Mouse (Mus musculus) thymus, postnatal 14 days (tissue): ENCODE results near the gene Fxyd2.

ENCODE experiments used
- DNase-seq: peaks from one replicate; pipeline ENCODE4 v3.0.0; 2021

Gene Fxyd2

GRCm38 (mm10) chr9:45395218-45395617 is 4.3 kb upstream of the Fxyd2 start:
- no peak for DNase-seq

DNA sequence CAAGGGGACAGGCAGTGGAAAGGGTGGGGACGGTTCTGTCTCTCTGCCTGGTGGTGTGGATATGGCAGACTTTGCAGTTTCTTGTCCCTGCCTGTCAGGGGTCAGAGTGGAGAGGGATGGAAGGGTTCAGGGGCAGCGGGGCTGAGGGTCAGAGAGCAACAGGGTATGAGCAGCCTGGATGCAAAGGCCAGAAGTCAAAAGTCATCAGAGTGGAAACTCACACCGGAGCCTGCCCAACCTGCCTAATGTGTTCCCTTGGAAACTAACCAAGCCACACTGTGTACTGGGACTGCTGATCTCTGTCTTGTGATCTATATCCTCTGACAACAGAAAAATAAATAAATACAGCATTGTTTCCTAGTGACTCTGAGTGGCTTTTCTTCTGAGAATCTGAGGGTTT is 3.7 kb upstream of the Fxyd2 start:
- DNase-seq = no peak

GRCm38 (mm10) chr9:45398336-45398735 is 1.1 kb upstream of the Fxyd2 start:
- DNase-seq = no peak

GRCm38 (mm10) chr9:45401851-45402250 is 2.4 kb downstream of the Fxyd2 start:
- no peak for DNase-seq

- DNase-seq = no peak
Measured at GRCm38 (mm10) chr9:45402957-45403356, 3.5 kb downstream of the Fxyd2 start.

DNA sequence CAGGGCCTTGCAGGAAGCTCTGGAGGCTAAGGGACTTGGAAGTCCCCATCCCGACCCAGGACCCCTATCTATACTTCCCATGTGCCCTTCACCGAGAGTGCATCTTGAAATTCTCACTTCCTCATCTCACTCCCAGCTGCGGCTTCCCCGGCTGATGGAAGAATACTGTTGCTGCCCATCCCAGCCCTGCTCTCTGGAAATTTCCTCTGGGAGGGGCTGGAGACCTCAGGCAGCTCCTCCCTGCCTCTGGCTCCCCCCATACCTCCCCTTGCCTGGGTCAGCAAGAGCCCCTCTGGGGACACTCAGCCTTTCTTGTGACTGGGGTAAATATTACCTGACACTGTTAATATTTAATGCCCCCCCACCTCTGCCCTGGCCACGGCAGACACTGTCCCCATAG is 6.2 kb downstream of the Fxyd2 start:
- no peak for DNase-seq

GRCm38 (mm10) chr9:45406808-45407207 is 7.3 kb downstream of the Fxyd2 start:
- DNase-seq = no peak

DNA sequence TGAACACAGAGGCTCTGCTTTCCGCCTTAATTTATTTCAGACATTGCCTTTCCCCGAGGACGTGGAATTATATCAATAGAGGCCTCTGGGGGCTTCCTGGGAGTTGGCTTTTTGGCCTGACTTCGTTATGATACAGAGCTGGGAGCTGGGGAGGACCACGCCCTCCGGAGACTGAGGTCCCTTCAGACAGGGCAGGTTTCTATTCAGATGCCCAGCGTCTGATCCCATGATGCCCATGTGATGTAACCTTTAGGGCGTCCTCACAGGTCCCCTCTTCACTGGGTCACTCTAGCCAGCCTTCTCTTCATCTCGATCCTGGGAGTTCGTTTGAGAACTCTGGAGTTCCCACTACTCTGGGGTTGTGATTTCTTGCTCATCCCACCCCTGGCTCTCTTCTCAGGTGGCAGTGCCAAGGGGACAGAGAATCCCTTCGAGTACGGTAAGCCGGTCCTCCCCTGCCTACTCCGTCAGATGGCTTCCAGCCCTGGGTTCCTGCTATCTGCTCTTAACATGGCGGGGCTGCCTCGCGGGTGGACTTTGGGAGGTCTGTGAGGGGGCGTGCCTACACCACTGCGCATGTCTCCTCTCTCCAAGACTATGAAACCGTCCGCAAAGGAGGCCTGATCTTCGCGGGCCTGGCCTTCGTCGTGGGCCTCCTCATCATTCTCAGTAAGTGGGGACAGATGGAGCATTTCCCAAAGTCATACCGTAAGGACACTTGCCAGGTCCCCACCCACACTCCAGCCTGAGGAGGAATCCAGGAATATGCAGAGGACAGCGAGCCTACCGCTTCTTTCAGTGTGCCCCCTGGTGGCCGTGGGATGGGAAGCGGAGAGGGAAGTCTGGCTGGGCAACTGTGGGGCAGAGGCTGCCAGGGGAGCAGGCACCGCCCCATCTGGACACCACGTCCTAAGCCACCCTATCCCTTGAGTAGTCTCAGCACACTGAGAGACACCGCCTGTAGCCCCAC is 8.5 kb downstream of the Fxyd2 start:
- peak; percentile 69 for DNase-seq

GRCm38 (mm10) chr9:45410193-45410592 is 10.7 kb downstream of the Fxyd2 start:
- no peak for DNase-seq

DNA sequence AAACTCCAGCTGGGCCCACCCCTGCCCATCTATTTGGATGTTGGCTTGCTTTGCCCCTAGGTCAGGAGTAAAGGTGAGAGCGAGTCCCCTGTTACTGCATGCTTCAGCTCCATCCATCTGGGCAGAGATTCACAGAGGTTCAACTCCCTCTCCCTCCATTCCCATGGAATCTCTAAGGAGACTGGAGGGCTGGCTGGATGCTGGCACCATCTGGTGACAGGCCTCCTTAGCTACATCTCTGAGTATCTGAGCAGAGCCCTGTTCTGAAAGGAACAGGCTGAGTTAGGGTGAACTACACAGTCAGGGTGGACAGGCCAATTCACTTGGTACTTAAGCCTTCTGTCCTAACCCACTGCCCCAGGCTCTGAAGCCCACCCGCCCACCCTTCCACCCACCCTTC is 11.1 kb downstream of the Fxyd2 start:
- no peak for DNase-seq

GRCm38 (mm10) chr9:45411111-45411510 is 11.6 kb downstream of the Fxyd2 start:
- DNase-seq = no peak

- DNase-seq = peak; percentile 39
Measured at GRCm38 (mm10) chr9:45411803-45412202, 12.3 kb downstream of the Fxyd2 start.

DNA sequence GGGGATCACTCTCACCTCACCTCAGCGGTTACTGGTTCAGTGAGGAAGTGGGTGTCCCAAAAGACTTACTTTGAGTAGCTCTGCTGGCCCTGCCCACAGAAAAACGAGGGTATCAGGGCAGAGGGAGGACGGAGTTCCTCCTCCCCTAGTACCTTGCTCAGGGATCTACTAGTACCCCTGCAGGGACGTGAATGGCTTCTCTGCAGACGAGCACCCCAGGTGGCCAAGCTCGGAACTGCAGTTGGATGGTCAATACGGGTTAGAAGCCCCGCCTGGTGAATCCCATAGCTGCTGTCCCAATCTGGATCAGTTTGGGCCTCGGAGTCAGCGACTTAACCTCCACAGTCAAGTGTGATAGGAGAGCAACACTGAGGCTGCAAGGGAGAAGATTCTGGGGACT is 12.8 kb downstream of the Fxyd2 start:
- DNase-seq = peak; percentile 93

DNA sequence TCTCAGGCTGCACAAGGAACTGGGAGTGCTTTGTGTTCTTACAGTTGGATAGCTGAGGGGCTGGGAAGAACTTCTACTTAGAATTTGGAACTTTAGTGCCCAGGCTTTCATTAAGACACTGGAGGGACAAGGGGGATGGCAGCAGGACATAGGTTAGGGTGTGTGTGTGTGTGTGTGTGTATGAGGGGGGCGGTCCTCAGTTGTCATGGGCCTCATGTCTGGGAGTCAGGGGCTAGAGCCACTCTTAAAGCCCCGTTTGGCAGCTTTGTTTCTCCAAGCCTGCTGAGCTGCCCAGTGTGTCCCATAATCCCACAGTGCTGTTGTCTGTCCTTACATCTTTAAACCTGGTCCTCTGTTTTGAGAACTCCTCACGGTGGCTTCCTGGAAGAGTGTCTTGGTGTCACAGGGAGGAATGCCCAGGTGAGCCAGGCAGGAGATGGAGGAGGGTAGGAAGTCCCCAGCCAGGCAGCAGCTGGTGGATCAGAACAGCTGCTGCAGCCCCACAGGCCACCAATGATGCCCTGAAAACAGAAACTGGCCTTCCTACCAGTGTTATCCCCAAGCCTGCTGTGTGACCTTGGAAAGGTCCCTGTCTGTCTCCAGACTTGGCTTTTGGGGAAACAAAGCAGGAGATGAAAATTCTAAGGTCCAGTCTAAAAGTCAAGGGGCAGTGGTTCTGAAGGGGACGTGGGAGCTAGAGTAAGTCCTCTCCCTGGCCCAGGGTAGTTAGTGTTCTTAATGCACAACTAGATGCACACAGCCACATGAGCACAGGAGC is 13.4 kb downstream of the Fxyd2 start:
- no peak for DNase-seq

- DNase-seq = peak; percentile 61
Measured at GRCm38 (mm10) chr9:45413478-45414140, 14.1 kb downstream of the Fxyd2 start.

GRCm38 (mm10) chr9:45415912-45416311 is 16.4 kb downstream of the Fxyd2 start:
- DNase-seq = peak; percentile 39

GRCm38 (mm10) chr9:45417245-45417644 is 17.8 kb downstream of the Fxyd2 start:
- DNase-seq = peak; percentile 77

- DNase-seq = no peak
Measured at GRCm38 (mm10) chr9:45418252-45418651, 18.8 kb downstream of the Fxyd2 start.

DNA sequence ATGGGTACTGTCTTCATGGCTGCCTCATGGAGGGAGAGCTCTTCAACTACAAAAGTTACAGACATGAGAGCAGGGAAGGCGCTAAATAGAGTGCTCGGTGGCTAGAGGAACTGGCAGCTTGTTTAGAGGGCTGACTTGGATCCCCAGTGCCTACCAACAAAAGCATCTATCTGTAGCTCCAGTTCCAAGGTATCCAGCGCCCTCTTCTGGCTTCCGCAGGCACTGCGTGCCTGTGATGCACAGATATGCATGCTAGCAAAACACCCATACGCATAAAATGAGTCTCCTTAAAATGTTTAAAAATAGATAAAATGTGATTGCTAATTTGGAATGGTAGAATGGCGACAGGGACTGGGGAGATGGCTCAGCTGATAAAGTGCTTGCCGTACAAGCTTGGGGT is 21.7 kb downstream of the Fxyd2 start:
- peak; percentile 45 for DNase-seq

- no peak for DNase-seq
Measured at GRCm38 (mm10) chr9:45422761-45423298, 23.4 kb downstream of the Fxyd2 start.

GRCm38 (mm10) chr9:45426456-45426855 is 27.0 kb downstream of the Fxyd2 start, which contains the start of gene Dscaml1:
Gene Dscaml1 (plus strand): TSS chr9:45426628.
- no peak for DNase-seq

DNA sequence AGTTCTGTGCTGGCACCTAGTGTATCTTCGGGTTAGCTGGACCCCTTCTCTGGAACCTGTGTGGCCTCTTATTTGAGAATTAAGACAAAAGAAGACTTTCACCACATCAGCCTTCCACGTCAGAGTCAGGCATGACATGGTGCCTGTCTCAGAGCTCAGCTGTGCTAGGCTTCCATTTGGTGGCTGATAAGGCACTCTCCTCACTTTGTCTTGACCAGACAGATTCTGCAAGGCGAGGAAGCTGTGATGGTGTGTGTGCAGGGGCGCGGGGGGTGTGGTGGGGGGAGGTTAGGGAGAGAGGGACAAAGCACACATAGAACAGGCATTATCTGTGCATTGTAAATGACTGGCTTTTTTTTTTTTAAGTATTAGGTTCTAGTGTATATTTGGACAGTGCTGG is 29.9 kb downstream of the Fxyd2 start:
- no peak for DNase-seq
